Mouse (Mus musculus) gastrocnemius, postnatal 36 days (tissue): ENCODE measurements around the gene Pip5k1b. TPM values are rescaled to one million over a fixed set of nuclear protein-coding genes. Genes with fewer than 3 reads are reported as not detected.
"Not testable (repeated sequence)": the region's sequence is repeated elsewhere in the genome, so short reads cannot be mapped to it uniquely, and the experiment has no call there.

Experiments used
- DNase-seq, 2 experiments: peaks; one replicate each; pipeline ENCODE4 v3.0.0; 2022
- intact Hi-C: fragments of 180-260 bp; cut with DNase I; formaldehyde crosslinking; loops from one replicate; pipeline ENCODE4 v1.15.1; 2025
- long read RNA-seq, 2 experiments: library from polyadenylated mRNA; stranded (forward); transcript quantifications; one replicate each; pipeline ENCODE4 v2.0.0; 2021
- total RNA-seq, 2 experiments: library from RNA; stranded (reverse); gene quantifications; 2 replicates each; pipeline ENCODE4 v1.2.3; 2021

The Pip5k1b gene
- total RNA-seq = under 1 TPM; 0.44 to 0.46 TPM
- long read RNA-seq, experiment 1, partial matches to known transcripts = 0 of 3 reads
- long read RNA-seq, experiment 1, other reads (novel, unspliced or antisense) = 3 of 3 reads
- long read RNA-seq, experiment 2, partial matches to known transcripts = 0 of 2 reads
- long read RNA-seq, experiment 2, other reads (novel, unspliced or antisense) = 2 of 2 reads

GRCm38 (mm10) chr19:24555466-24555903 is at the start of gene Pip5k1b:
Gene Pip5k1b (minus strand): TSS chr19:24555872.
- intact Hi-C loops = no loop called here
- peak; percentile 13 to 21 for DNase-seq

GRCm38 (mm10) chr19:24604105-24604504 is 48.4 kb upstream of the Pip5k1b start:
- no peak for DNase-seq
- intact Hi-C loops = no loop called here

- intact Hi-C loops = no loop called here
- DNase-seq = no peak
Observed at GRCm38 (mm10) chr19:24603431-24603830, 47.8 kb upstream of the Pip5k1b start.

- intact Hi-C loops = no loop called here
Observed at GRCm38 (mm10) chr19:24586726-24587125, 31.1 kb upstream of the Pip5k1b start.

GRCm38 (mm10) chr19:24585171-24585570 is 29.5 kb upstream of the Pip5k1b start:
- DNase-seq = no peak
- intact Hi-C loops = no loop called here

More at GRCm38 (mm10) chr19:24586726-24587125, 31.1 kb upstream of the Pip5k1b start:
- DNase-seq = no peak

- intact Hi-C loops = no loop called here
- no peak for DNase-seq
Observed at GRCm38 (mm10) chr19:24583956-24584355, 28.3 kb upstream of the Pip5k1b start.

- intact Hi-C loops = no loop called here
Observed at GRCm38 (mm10) chr19:24576125-24576524, 20.5 kb upstream of the Pip5k1b start.

GRCm38 (mm10) chr19:24571756-24572181 is 16.1 kb upstream of the Pip5k1b start:
- no peak for DNase-seq
- intact Hi-C loops = no loop called here

More at GRCm38 (mm10) chr19:24576125-24576524, 20.5 kb upstream of the Pip5k1b start:
- DNase-seq = no peak

- intact Hi-C loops = no loop called here
- DNase-seq = no peak
Observed at GRCm38 (mm10) chr19:24570969-24571368, 15.3 kb upstream of the Pip5k1b start.

GRCm38 (mm10) chr19:24557456-24557855 is 1.8 kb upstream of the Pip5k1b start:
- DNase-seq = no peak
- intact Hi-C loops = no loop called here

- no peak for DNase-seq
- intact Hi-C loops = no loop called here
Observed at GRCm38 (mm10) chr19:24556585-24556966, 904 bp upstream of the Pip5k1b start.

GRCm38 (mm10) chr19:24555904-24556584 is 372 bp upstream of the Pip5k1b start:
- intact Hi-C loops = no loop called here

GRCm38 (mm10) chr19:24554911-24555465 is 684 bp downstream of the Pip5k1b start:
- intact Hi-C loops = no loop called here
- DNase-seq = no peak

More at GRCm38 (mm10) chr19:24555904-24556584, 372 bp upstream of the Pip5k1b start:
- DNase-seq = peak; percentile 19 to 40

GRCm38 (mm10) chr19:24554425-24554824 is 1.2 kb downstream of the Pip5k1b start:
- intact Hi-C loops = no loop called here
- DNase-seq = no peak

- intact Hi-C loops = no loop called here
- no peak for DNase-seq
Observed at GRCm38 (mm10) chr19:24553291-24554075, 2.2 kb downstream of the Pip5k1b start.

GRCm38 (mm10) chr19:24552641-24553040 is 3.0 kb downstream of the Pip5k1b start:
- intact Hi-C loops, DNase-seq: not testable (repeated sequence)

- intact Hi-C loops = no loop called here
Observed at GRCm38 (mm10) chr19:24551196-24551954, 4.3 kb downstream of the Pip5k1b start.

GRCm38 (mm10) chr19:24550778-24551177 is 4.9 kb downstream of the Pip5k1b start:
- intact Hi-C loops = no loop called here
- DNase-seq = no peak

More at GRCm38 (mm10) chr19:24551196-24551954, 4.3 kb downstream of the Pip5k1b start:
- no peak for DNase-seq

- intact Hi-C loops = no loop called here
- no peak for DNase-seq
Observed at GRCm38 (mm10) chr19:24550016-24550415, 5.7 kb downstream of the Pip5k1b start.

GRCm38 (mm10) chr19:24548337-24548736 is 7.3 kb downstream of the Pip5k1b start:
- intact Hi-C loops = no loop called here
- no peak for DNase-seq
